Mouse (Mus musculus) midbrain, embryonic 13.5 days (tissue): ENCODE results near the gene Ndfip2. TPM values are rescaled to one million over a fixed set of nuclear protein-coding genes. Genes with fewer than 3 reads are reported as not detected.

Experiments used
- ATAC-seq: fragments of 200-750 bp; cut with Nextera tagmentation; 2 replicates; pipeline ENCODE4 v1.8.0; 2017; ENCODE audit warnings: mild to moderate bottlenecking, moderate TSS enrichment, moderate library complexity
- H3K27ac ChIP-seq: fragments of 300-500 bp; sonication (generic); 2 replicates; pipeline ENCODE4 v1.5.1; 2015; ENCODE audit warnings: inconsistent platforms, mild to moderate bottlenecking, moderate library complexity
- H3K27me3 ChIP-seq: fragments of 300-500 bp; sonication (generic); 2 replicates; pipeline ENCODE4 v1.6.1; 2015; ENCODE audit warnings: mild to moderate bottlenecking, inconsistent platforms
- H3K36me3 ChIP-seq: fragments of 300-500 bp; sonication (generic); 2 replicates; pipeline ENCODE4 v1.6.1; 2015; ENCODE audit warnings: mild to moderate bottlenecking, inconsistent platforms
- H3K4me1 ChIP-seq: fragments of 300-500 bp; sonication (generic); replicated peaks from 2 replicates; pipeline ENCODE4 v1.6.1; 2015; ENCODE audit warnings: inconsistent platforms
- H3K4me2 ChIP-seq: fragments of 300-500 bp; sonication (generic); replicated peaks from 2 replicates; pipeline ENCODE4 v1.6.1; 2015; ENCODE audit warnings: moderate library complexity, mild to moderate bottlenecking, inconsistent platforms
- H3K4me3 ChIP-seq: fragments of 300-500 bp; sonication (generic); replicated peaks from 2 replicates; pipeline ENCODE4 v1.5.1; 2015; ENCODE audit warnings: mild to moderate bottlenecking, inconsistent platforms
- H3K9ac ChIP-seq: fragments of 300-500 bp; sonication (generic); replicated peaks from 2 replicates; pipeline ENCODE4 v1.6.1; 2015; ENCODE audit warnings: mild to moderate bottlenecking, inconsistent platforms
- H3K9me3 ChIP-seq: fragments of 300-500 bp; sonication (generic); 2 replicates; pipeline ENCODE4 v1.6.1; 2016; ENCODE audit warnings: mild to moderate bottlenecking, inconsistent platforms
- WGBS: fragments of 180-500 bp; shearing (Covaris S2); methylation state at CpG from one replicate; pipeline ENCODE4 v1.1.7; 2015; 5-methylcytosine and 5-hydroxymethylcytosine counted together
- polyA plus RNA-seq: library from polyadenylated mRNA; unstranded; fragments of >200 nt; fragmentation: Nextera tagmentation; extraction: Ambion mirVana; gene quantifications from 2 replicates; pipeline ENCODE4 v1.2.1, GENCODE M21; 2015

Ndfip2 gene
- 85.1 and 91.7 TPM in 2 replicates for polyA plus RNA-seq

DNA sequence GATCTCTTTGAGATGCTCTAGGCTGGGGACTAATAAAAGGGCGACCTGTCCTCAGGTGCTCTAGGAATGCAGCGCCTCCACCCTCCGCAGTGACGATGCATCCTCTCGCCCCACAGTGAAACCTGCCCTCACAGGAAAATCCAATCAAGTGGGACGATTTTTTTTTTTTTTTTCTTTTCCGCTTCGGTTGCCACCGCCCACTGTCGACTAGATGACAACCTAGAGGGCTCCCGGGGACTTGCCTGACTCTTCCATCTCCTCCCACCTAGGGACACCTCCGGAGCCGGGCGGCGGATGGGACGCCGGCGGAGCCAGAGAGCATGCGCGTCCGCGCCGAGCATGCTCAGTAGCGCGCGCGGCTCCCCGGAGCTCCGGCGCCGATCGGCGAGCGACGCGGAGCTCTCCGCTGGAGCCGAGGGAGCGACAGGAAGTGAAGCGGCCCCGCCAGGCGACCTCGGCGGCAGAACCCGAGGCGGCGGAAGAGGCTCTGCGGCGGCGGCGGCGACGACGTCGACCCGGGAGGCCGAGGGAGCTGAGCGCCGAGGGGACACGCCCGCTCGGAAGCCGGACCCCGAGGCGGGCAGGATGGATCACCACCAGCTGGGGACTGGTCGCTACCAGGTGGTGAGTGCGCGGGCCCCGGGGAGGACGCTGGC lies at the start of gene Ndfip2:
Gene Ndfip2, plus strand, starts transcription at position 195 of the 656 bp plus-strand sequence.
- Histone ChIP-seq H3K4me1 (peaks cover 17% of the 10 kb centered on the region), H3K4me3 (peak within 1 kb of the TSS; percentile 85), H3K9me3 (no peaks in the 10 kb centered on the region), H3K36me3 (no peaks in the 10 kb centered on the region), H3K27ac (peak within 1 kb of the TSS; percentile 97), H3K4me2 (peak within 1 kb of the TSS; percentile 62), H3K9ac (peak within 1 kb of the TSS; percentile 96), H3K27me3 (no peaks in the 10 kb centered on the region; the same call in 1 of the 2 replicates)
- peak; percentile 99 for ATAC-seq
- WGBS: under 1% methylated on average over 65 of the region's 70 CpGs

DNA sequence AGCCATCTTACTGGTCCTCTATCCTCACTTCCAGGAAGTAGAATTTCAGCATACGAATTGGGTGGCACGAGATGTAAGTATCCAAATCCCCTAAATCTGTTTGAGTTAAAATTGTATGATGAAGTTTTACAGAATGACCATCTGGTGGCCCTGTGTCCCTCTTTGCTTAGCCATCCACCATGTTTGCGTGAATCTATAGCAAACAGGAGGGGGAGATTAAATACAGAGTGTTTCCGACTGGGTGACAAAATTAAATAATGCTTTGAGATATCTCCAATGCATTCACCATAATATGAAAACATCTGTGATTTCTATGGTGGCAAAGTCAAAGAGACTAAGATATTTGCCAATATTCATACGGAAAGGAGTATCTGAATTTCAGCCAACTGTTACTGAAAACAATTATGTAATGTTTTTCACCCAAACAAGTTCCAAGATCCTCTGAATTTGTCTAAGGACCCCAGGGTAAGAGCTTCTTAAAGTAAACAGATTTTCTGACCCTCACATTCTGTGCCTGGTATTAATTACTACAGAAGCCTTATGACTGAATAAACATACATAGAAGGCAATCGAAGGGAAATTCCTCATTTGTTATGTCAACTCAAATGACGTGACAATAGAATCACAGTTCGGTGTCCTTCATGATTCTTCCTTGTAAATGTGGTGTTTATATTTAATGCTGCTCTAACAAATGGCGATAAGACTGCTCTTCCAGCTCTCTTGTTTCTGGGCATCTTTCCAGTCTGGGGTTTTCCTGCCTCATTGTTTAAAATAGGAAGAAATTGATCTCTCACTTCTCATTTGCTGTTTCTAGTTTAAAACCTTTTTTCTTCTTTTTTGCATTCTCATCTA lies 38.6 kb upstream of the Ndfip2 start:
- Histone ChIP-seq H3K4me3 (no peak overlapping the region), H3K36me3 (no peaks in the 10 kb centered on the region), H3K4me1 (no peaks in the 10 kb centered on the region), H3K27me3 (no peaks in the 10 kb centered on the region), H3K9me3 (no peaks in the 10 kb centered on the region), H3K4me2 (no peak overlapping the region), H3K9ac (no peak overlapping the region), H3K27ac (no peak overlapping the region)
- ATAC-seq: no peak
- 91% methylated on average over 9 of the region's 9 CpGs for WGBS

- 88% methylated on average over 4 of the region's 4 CpGs for WGBS
- H3K4me1 ChIP-seq: no peaks in the 10 kb centered on the region
- H3K9me3 ChIP-seq: no peaks in the 10 kb centered on the region
- ATAC-seq: no peak
- H3K27ac ChIP-seq: no peak overlapping the region
- no peak overlapping the region for H3K9ac ChIP-seq
- H3K36me3 ChIP-seq: no peaks in the 10 kb centered on the region
- H3K27me3 ChIP-seq: no peaks in the 10 kb centered on the region
- H3K4me2 ChIP-seq: no peak overlapping the region
- no peak overlapping the region for H3K4me3 ChIP-seq
Observed at GRCm38 (mm10) chr14:105222240-105222639, 36.1 kb upstream of the Ndfip2 start.

- Histone ChIP-seq H3K9me3 (no peaks in the 10 kb centered on the region), H3K4me2 (no peak overlapping the region), H3K36me3 (no peaks in the 10 kb centered on the region), H3K27me3 (no peaks in the 10 kb centered on the region), H3K9ac (no peak overlapping the region), H3K4me3 (no peak overlapping the region), H3K4me1 (no peaks in the 10 kb centered on the region), H3K27ac (no peak overlapping the region)
- 92% methylated on average over 4 of the region's 4 CpGs for WGBS
- ATAC-seq: no peak
Observed at GRCm38 (mm10) chr14:105225790-105226189, 32.6 kb upstream of the Ndfip2 start.

DNA sequence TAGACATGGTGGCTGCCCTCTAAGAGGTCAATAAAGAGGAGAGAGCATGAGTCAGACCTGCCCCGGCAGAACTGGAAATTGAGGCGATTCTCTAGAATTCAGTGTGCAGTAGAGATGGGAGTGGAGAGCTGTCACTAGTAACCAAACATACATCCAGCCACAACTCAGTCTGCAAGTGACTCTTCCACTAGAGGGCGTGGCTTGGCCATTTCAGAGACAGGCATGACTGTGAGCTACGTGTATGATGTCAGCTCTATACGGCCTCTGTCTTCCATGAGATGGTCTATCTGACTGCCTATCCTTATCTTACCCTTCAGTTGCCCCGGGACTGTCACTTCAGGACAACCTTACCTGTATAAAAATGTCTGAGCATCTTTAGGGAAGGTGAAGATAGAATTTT lies 26.0 kb upstream of the Ndfip2 start:
- no peak overlapping the region for H3K27ac ChIP-seq

DNA sequence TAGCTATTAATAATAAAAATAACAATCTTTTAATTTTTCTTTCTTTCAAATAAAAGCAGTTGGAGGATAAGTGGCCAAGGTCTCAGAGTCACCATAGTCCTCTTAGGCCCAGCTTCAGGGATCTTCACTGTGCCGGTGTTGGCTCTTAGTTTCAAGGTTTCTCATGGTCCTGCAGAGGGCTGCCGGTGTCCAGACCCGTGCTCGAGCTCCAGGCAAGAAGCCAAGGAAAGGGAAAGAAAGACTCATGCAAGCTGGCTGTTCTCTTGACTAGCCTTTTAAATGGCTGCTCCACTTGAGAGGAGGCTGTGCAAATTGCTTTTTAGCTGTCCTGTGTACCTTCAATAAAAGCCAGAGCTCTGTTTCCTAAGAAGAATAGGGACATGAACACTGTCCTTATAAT lies 21.8 kb upstream of the Ndfip2 start:
- Histone ChIP-seq H3K4me2 (no peak overlapping the region), H3K9ac (no peak overlapping the region), H3K36me3 (no peaks in the 10 kb centered on the region), H3K4me1 (no peaks in the 10 kb centered on the region), H3K27me3 (no peaks in the 10 kb centered on the region), H3K27ac (no peak overlapping the region), H3K9me3 (no peaks in the 10 kb centered on the region), H3K4me3 (no peak overlapping the region)
- 76% methylated on average over 4 of the region's 4 CpGs for WGBS
- ATAC-seq: no peak

More for the DNA sequence above, 26.0 kb upstream of the Ndfip2 start:
- Histone ChIP-seq H3K4me1 (no peaks in the 10 kb centered on the region), H3K4me2 (no peak overlapping the region), H3K9ac (no peak overlapping the region), H3K9me3 (no peaks in the 10 kb centered on the region), H3K36me3 (no peaks in the 10 kb centered on the region), H3K27me3 (no peaks in the 10 kb centered on the region), H3K4me3 (no peak overlapping the region)
- whole genome bisulfite sequencing: 52% methylated on average over 6 of the region's 6 CpGs
- ATAC-seq: no peak

DNA sequence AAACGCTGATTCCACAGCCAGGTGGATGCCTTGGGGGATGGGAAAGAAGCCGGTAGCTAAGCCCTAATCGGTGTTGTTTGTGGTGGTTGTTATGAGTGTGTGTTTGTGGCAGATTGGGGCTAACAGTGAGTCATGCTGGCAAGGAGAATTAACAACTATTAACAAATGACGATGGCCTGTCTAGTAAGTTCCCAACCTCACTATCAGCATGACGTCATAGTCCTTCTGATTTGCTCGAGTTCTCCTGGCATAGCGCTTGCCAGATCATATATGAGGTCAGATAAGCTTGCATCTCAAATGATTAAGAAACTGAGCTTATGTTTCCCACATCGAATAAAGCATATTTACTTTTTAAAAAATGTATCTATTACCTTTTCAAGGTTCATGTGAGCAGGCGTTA lies 20.6 kb upstream of the Ndfip2 start:
- no peak for ATAC-seq
- WGBS: 93% methylated on average over 9 of the region's 9 CpGs
- H3K9ac ChIP-seq: no peak overlapping the region
- no peak overlapping the region for H3K4me2 ChIP-seq
- H3K27me3 ChIP-seq: no peaks in the 10 kb centered on the region
- no peak overlapping the region for H3K27ac ChIP-seq
- H3K4me1 ChIP-seq: no peaks in the 10 kb centered on the region
- no peaks in the 10 kb centered on the region for H3K9me3 ChIP-seq
- no peak overlapping the region for H3K4me3 ChIP-seq
- no peaks in the 10 kb centered on the region for H3K36me3 ChIP-seq

DNA sequence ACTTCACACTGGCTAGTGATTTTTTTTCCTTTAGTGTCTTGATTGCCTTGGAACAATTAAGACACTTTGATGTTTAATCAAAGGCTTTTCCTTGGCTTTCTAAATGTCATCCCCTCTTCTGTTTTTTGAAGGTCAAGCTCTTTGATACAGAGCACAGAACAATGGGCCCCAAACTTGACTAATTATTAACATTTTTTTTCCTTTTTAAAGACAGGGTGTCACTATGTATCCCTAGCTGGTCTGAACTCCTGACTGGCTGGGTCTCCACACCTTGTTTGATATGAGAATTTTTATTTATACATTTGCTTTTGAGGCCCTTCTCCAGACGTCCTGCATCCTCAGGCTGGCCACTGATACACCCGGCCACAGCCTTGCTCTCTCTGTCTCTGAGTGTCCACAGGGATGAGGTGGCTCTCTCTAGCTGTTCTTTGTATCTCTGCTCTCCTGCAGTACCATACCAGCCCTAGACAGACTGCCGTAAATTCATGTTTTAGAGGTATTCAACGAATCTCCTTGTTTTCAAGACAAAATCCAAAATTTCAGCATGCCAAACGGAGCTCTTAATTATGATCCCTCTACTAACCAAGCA lies 19.8 kb upstream of the Ndfip2 start:
- Histone ChIP-seq H3K9ac (no peak overlapping the region), H3K4me2 (no peak overlapping the region), H3K4me3 (no peak overlapping the region), H3K27ac (no peak overlapping the region), H3K9me3 (no peaks in the 10 kb centered on the region), H3K27me3 (no peaks in the 10 kb centered on the region), H3K36me3 (no peaks in the 10 kb centered on the region), H3K4me1 (no peaks in the 10 kb centered on the region)
- no peak for ATAC-seq
- 82% methylated on average over 5 of the region's 5 CpGs for WGBS

DNA sequence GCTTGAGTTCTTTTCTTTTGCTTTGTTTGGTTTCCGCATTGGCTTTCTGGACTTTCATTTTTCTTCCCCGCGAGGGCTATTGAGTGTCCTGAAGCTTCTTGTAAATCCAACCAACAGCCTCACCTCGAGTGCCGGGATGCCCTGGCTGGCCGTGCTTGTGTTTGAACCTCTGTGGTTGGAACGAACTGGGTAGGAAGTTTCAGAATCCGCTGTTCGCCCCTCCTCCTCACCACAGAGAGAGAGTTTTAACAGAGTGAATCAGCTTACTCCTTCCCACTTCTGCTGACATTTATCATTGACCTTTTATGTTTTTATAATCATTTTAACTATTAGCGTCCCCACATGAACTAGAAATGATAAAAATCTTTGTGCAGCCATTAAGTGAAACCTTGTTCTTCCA lies 18.3 kb upstream of the Ndfip2 start:
- Histone ChIP-seq H3K4me1 (no peaks in the 10 kb centered on the region), H3K9ac (no peak overlapping the region), H3K9me3 (no peaks in the 10 kb centered on the region), H3K27me3 (no peaks in the 10 kb centered on the region), H3K4me2 (no peak overlapping the region), H3K4me3 (no peak overlapping the region), H3K36me3 (no peaks in the 10 kb centered on the region), H3K27ac (no peak overlapping the region)
- no peak for ATAC-seq
- 81% methylated on average over 10 of the region's 10 CpGs for WGBS

GRCm38 (mm10) chr14:105243805-105244443 lies 14.4 kb upstream of the Ndfip2 start:
- H3K4me2 ChIP-seq: no peak overlapping the region
- no peak overlapping the region for H3K27ac ChIP-seq
- H3K36me3 ChIP-seq: no peaks in the 10 kb centered on the region
- 92% methylated on average over 7 of the region's 7 CpGs for WGBS
- no peaks in the 10 kb centered on the region for H3K27me3 ChIP-seq
- no peak overlapping the region for H3K9ac ChIP-seq
- H3K9me3 ChIP-seq: no peaks in the 10 kb centered on the region
- H3K4me1 ChIP-seq: no peaks in the 10 kb centered on the region
- no peak overlapping the region for H3K4me3 ChIP-seq
- no peak for ATAC-seq

- ATAC-seq: no peak
- H3K9me3 ChIP-seq: no peaks in the 10 kb centered on the region
- H3K4me3 ChIP-seq: no peak overlapping the region
- no peak overlapping the region for H3K4me2 ChIP-seq
- H3K27me3 ChIP-seq: no peaks in the 10 kb centered on the region
- 0 out of 2 replicates have a peak, but pooled peaks cover 3% of the 10 kb centered on the region for H3K4me1 ChIP-seq
- H3K36me3 ChIP-seq: no peaks in the 10 kb centered on the region
- no peak overlapping the region for H3K9ac ChIP-seq
- H3K27ac ChIP-seq: no peak overlapping the region
Observed at GRCm38 (mm10) chr14:105251038-105251437, 7.3 kb upstream of the Ndfip2 start.

GRCm38 (mm10) chr14:105253304-105253703 lies 5.1 kb upstream of the Ndfip2 start:
- Histone ChIP-seq H3K9ac (no peak overlapping the region), H3K27ac (no peak overlapping the region), H3K4me1 (0 out of 2 replicates have a peak, but pooled peaks cover 3% of the 10 kb centered on the region), H3K4me2 (no peak overlapping the region), H3K4me3 (no peak overlapping the region), H3K9me3 (no peaks in the 10 kb centered on the region), H3K27me3 (no peaks in the 10 kb centered on the region; the same call in 1 of the 2 replicates), H3K36me3 (no peaks in the 10 kb centered on the region)
- no peak for ATAC-seq
- WGBS: 34% methylated on average over 7 of the region's 7 CpGs
